Mouse (Mus musculus) subcutaneous adipose tissue, adult 2 months (tissue): ENCODE data around the gene Washc4. TPM values are rescaled to one million over a fixed set of nuclear protein-coding genes. Genes with fewer than 3 reads are reported as not detected.

Source experiments
- polyA plus RNA-seq: library from polyadenylated mRNA; depleted of rRNA; stranded (reverse); fragments of >200 nt; gene quantifications from 2 replicates; pipeline ENCODE4 v1.2.3, GENCODE M21; 2012; ENCODE audit warnings: low replicate concordance; rRNA removed

Gene Washc4
- 3.1 and 6.1 TPM in 2 replicates for polyA plus RNA-seq

DNA sequence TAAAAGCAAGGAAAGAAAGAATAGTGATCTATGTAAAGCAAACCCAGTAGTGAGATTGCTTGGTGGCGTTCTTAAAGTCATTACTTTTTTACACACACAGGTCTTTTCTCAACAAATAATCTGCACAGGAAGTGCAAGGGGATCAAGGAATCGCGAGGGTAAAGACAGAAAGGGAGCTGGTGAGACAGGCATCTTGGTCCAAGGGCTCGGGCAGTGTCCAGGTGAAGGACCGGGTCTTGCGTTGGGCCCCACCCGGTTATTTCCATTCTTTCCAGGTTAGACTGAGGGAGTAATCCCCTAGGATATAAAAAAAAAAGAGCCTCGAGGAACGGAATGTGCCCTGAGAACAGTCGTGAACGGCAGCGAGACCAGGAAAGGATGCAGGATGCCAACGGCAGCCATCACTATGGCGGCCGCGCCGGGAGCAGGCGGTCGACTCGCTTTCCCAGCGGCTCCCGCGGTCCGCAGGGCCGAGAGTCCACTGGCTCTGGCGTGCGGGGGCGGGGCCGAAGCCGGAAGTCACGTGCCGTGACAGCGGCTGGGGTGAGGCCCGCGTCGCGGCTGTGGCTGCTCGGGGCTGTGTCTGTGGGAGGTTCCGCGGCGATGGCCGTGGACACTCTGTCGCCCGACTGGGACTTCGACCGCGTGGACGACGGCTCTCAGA, at the start of gene Washc4:
Gene Washc4, plus strand, starts transcription at position 314 of the 664 bp plus-strand sequence.

DNA sequence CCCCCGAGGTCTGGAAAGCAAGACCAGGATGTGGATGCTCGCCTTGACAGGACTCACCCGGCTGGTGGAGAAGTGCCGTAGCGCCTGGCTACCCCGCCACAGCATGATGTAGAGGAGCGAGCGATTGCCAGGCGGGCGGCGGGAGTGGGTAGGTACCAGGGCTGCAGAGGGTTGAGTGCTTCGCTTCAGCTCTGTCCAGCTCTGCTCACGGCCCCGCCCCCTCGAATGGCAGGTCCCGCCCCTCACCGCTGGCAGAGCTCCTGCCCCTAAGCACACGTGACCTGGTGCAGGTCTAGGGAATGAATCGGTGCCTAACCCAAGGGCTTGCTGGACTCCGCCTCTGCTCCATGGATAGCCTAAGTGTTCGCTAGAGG, 9.7 kb upstream of the Washc4 start, which contains the start of gene Aldh1l2:
Gene Aldh1l2, minus strand, starts transcription at position 231 of the 374 bp plus-strand sequence.

Other genes starting within 250 kb of the Washc4 start
- gene Slc41a2, start 205.9 kb upstream of the Washc4 start, polyA plus RNA-seq: 3.7 and 4.1 TPM in 2 replicates
- gene D10Wsu102e, start 183.5 kb upstream of the Washc4 start, polyA plus RNA-seq: 0.26 and 0.53 TPM in 2 replicates
- gene Aldh1l2, start 9.6 kb upstream of the Washc4 start, polyA plus RNA-seq: 0.37 and 3.5 TPM in 2 replicates
- 17.0 and 32.9 TPM in 2 replicates for gene Appl2, start 105.0 kb downstream of the Washc4 start, polyA plus RNA-seq
- 0.77 and 2.5 TPM in 2 replicates for gene 1500009L16Rik, start 179.1 kb downstream of the Washc4 start, polyA plus RNA-seq